Mouse (Mus musculus) hindbrain, postnatal 0 days (tissue): ENCODE measurements around the gene Spata21. TPM values are rescaled to one million over a fixed set of nuclear protein-coding genes. Genes with fewer than 3 reads are reported as not detected.
A peak's percentile ranks its signal among the peaks of the same experiment; 100 is the strongest.

Experiments used
- ATAC-seq: fragments of 200-750 bp; cut with Nextera tagmentation; 2 replicates; pipeline ENCODE4 v1.8.0; 2017; ENCODE audit warnings: mild to moderate bottlenecking, moderate TSS enrichment, moderate library complexity
- DNase-seq: peaks from one replicate; pipeline ENCODE4 v3.0.0-alpha.2; 2015; ENCODE audit warnings: low spot score
- H3K27ac ChIP-seq: fragments of 300-500 bp; sonication (generic); 2 replicates; pipeline ENCODE4 v1.5.1; 2014; ENCODE audit warnings: mild to moderate bottlenecking
- H3K27me3 ChIP-seq: fragments of 300-500 bp; sonication (generic); 2 replicates; pipeline ENCODE4 v1.6.1; 2014; ENCODE audit warnings: low read length, mixed read lengths; ENCODE audit not compliant: insufficient read depth
- H3K36me3 ChIP-seq: fragments of 300-500 bp; sonication (generic); 2 replicates; pipeline ENCODE4 v1.6.1; 2014; ENCODE audit warnings: low read length, mixed read lengths; ENCODE audit not compliant: insufficient read depth
- H3K4me1 ChIP-seq: fragments of 300-500 bp; sonication (generic); 2 replicates; pipeline ENCODE4 v1.6.1; 2014; ENCODE audit warnings: antibody characterized with exemption, low read length, mixed read lengths; ENCODE audit not compliant: insufficient read depth
- H3K4me2 ChIP-seq: fragments of 300-500 bp; sonication (generic); 2 replicates; pipeline ENCODE4 v1.6.1; 2014; ENCODE audit warnings: low read depth, mild to moderate bottlenecking, low read length, moderate library complexity, mixed read lengths
- H3K4me3 ChIP-seq: fragments of 300-500 bp; sonication (generic); 2 replicates; pipeline ENCODE4 v1.5.1; 2014; ENCODE audit warnings: low read length
- H3K9ac ChIP-seq: fragments of 300-500 bp; sonication (generic); replicated peaks from 2 replicates; pipeline ENCODE4 v1.6.1; 2014; ENCODE audit warnings: mild to moderate bottlenecking, low read length, moderate library complexity, mixed read lengths
- H3K9me3 ChIP-seq: fragments of 300-500 bp; sonication (generic); 2 replicates; pipeline ENCODE4 v1.6.1; 2016; ENCODE audit warnings: low read length, mixed read lengths
- CTCF ChIP-seq: IDR thresholded peaks from 2 replicates; pipeline ENCODE4 v1.5.1; 2016; ENCODE audit warnings: antibody characterized with exemption, control low read depth, low read depth
- WGBS: fragments of 180-500 bp; shearing (Covaris S2); extraction: QIAGEN DNeasy Blood & Tissue Kit; methylation state at CpG from one replicate; pipeline ENCODE4 v1.1.7; 2014; 5-methylcytosine and 5-hydroxymethylcytosine counted together
- polyA plus RNA-seq: library from polyadenylated mRNA; unstranded; fragments of >200 nt; fragmentation: Nextera tagmentation; extraction: Ambion mirVana; gene quantifications from 2 replicates; pipeline ENCODE4 v1.2.1, GENCODE M21; 2015
- total RNA-seq: library from RNA; depleted of rRNA; stranded (reverse); fragments of >200 nt; gene quantifications from 2 replicates; pipeline ENCODE4 v1.2.3, GENCODE M21; 2014

Gene Spata21
- total and polyA plus RNA-seq, 2 experiments from 2014 or later = 0.37 to 1.6 TPM

GRCm38 (mm10) chr4:141065123-141065522, 23.0 kb upstream of the Spata21 start:
- Histone ChIP-seq H3K36me3 (peaks cover 41% of the 10 kb centered on the region), H3K9me3 (no peaks in the 10 kb centered on the region), H3K4me1 (no peaks in the 10 kb centered on the region), H3K4me3 (no peak overlapping the region), H3K4me2 (no peak overlapping the region), H3K27ac (no peak overlapping the region), H3K27me3 (no peaks in the 10 kb centered on the region), H3K9ac (no peak overlapping the region)
- peak; percentile 96 for DNase-seq
- peak; percentile 99 for TF ChIP-seq CTCF
- ATAC-seq = peak; percentile 33
- WGBS = 4% methylated on average over 8 of the region's 8 CpGs

- Histone ChIP-seq H3K4me2 (no peak overlapping the region), H3K27me3 (no peaks in the 10 kb centered on the region), H3K9ac (0 out of 2 replicates have a peak overlapping the region, but pooled peaks have one; percentile 23), H3K4me3 (no peak overlapping the region), H3K9me3 (no peaks in the 10 kb centered on the region), H3K27ac (peak overlapping the region; percentile 36; the same call in 1 of the 2 replicates), H3K4me1 (no peaks in the 10 kb centered on the region), H3K36me3 (peaks cover 59% of the 10 kb centered on the region)
- TF ChIP-seq CTCF = no peak
- 52% methylated on average over 12 of the region's 12 CpGs for WGBS
- DNase-seq = peak; percentile 58
- no peak for ATAC-seq
Observed at GRCm38 (mm10) chr4:141066709-141067515, 21.2 kb upstream of the Spata21 start.

GRCm38 (mm10) chr4:141067516-141068046, 20.6 kb upstream of the Spata21 start:
- no peak overlapping the region for H3K4me3 ChIP-seq
- H3K27ac ChIP-seq = peak overlapping the region; percentile 15; the same call in 1 of the 2 replicates
- ATAC-seq = no peak

GRCm38 (mm10) chr4:141068655-141069054, 19.5 kb upstream of the Spata21 start:
- Histone ChIP-seq H3K36me3 (peaks cover 74% of the 10 kb centered on the region), H3K9me3 (no peaks in the 10 kb centered on the region)

More at GRCm38 (mm10) chr4:141067516-141068046, 20.6 kb upstream of the Spata21 start:
- no peak for TF ChIP-seq CTCF
- peak overlapping the region; percentile 23; the same call in 1 of the 2 replicates for H3K9ac ChIP-seq
- DNase-seq = no peak
- no peak overlapping the region for H3K4me2 ChIP-seq
- H3K27me3 ChIP-seq = no peaks in the 10 kb centered on the region
- H3K36me3 ChIP-seq = peaks cover 65% of the 10 kb centered on the region
- 68% methylated on average over 9 of the region's 9 CpGs for WGBS
- no peaks in the 10 kb centered on the region for H3K4me1 ChIP-seq
- no peaks in the 10 kb centered on the region for H3K9me3 ChIP-seq

GRCm38 (mm10) chr4:141069731-141070130, 18.4 kb upstream of the Spata21 start:
- Histone ChIP-seq H3K36me3 (peaks cover 75% of the 10 kb centered on the region), H3K4me1 (no peaks in the 10 kb centered on the region), H3K9me3 (no peaks in the 10 kb centered on the region), H3K27me3 (no peaks in the 10 kb centered on the region), H3K9ac (no peak overlapping the region), H3K4me2 (no peak overlapping the region), H3K4me3 (no peak overlapping the region), H3K27ac (no peak overlapping the region; the same call in 1 of the 2 replicates)
- 56% methylated on average over 4 of the region's 4 CpGs for WGBS
- peak; percentile 83 for DNase-seq
- peak; percentile 94 for TF ChIP-seq CTCF
- peak; percentile 46; the same call in 1 of the 2 replicates for ATAC-seq

More at GRCm38 (mm10) chr4:141068655-141069054, 19.5 kb upstream of the Spata21 start:
- no peak overlapping the region for H3K4me3 ChIP-seq
- 96% methylated on average over 8 of the region's 8 CpGs for WGBS
- no peak overlapping the region for H3K9ac ChIP-seq
- H3K27ac ChIP-seq = no peak overlapping the region
- DNase-seq (no peak), ATAC-seq (no peak)
- no peaks in the 10 kb centered on the region for H3K27me3 ChIP-seq
- no peak for TF ChIP-seq CTCF
- H3K4me2 ChIP-seq = no peak overlapping the region
- no peaks in the 10 kb centered on the region for H3K4me1 ChIP-seq

- Histone ChIP-seq H3K9ac (no peak overlapping the region), H3K9me3 (no peaks in the 10 kb centered on the region), H3K4me1 (peaks cover 7% of the 10 kb centered on the region), H3K27me3 (no peaks in the 10 kb centered on the region), H3K27ac (no peak overlapping the region), H3K36me3 (peaks cover 58% of the 10 kb centered on the region), H3K4me3 (no peak overlapping the region), H3K4me2 (no peak overlapping the region)
- ATAC-seq (no peak), DNase-seq (no peak)
- WGBS = 91% methylated on average over 11 of the region's 11 CpGs
- no peak for TF ChIP-seq CTCF
Observed at GRCm38 (mm10) chr4:141072502-141072901, 15.6 kb upstream of the Spata21 start.
